Mouse (Mus musculus): ENCODE results near the gene Fgfr2.

DNA sequence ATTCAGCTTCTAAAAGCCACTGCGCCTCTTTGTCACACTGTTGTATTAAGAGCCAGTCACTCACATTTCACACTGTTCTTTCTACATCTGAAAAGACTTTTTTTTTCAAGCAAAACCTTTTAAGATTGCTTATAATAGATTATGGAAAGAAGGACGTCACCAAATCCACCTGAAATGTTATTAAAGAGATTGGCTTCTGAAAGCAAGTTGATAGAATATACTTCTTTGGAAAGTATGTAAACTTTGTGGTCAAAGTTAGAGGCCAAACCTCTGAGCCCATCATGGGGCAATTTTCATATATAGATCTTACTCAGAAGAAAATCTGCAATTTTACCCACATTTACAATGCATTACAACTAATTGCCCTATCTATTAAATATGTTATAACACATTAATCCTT is 306.6 kb downstream of the Fgfr2 start:
- no peak for TF ChIP-seq MAFK (IDR thresholded peaks at IDR 0.05; ENCODE audit: insufficient read depth, low read depth, low read length)
- no peak for TF ChIP-seq ZNF384 (IDR thresholded peaks at IDR 0.05; ENCODE audit: low read depth, low read length)
- TF ChIP-seq ZC3H11A (IDR thresholded peaks at IDR 0.05; ENCODE audit: borderline replicate concordance, low read depth, low read length) = no peak
- no peak for TF ChIP-seq HCFC1 (IDR thresholded peaks at IDR 0.05; ENCODE audit: borderline replicate concordance, insufficient read depth, low read length)
